Mouse (Mus musculus): ENCODE results near the gene Atp6v1fnb. TPM values are rescaled to one million over a fixed set of nuclear protein-coding genes. Genes with fewer than 3 reads are reported as not detected.

The Atp6v1fnb gene
- polyA plus RNA-seq, 1 experiment from 2014 or later = not detected

GRCm38 (mm10) chr6:29500810-29501209 is 29.6 kb downstream of the Atp6v1fnb start:
- peaks cover 15% of the 10 kb centered on the region for H3K4me1 ChIP-seq (replicated peaks)
- no peak overlapping the region for H3K4me3 ChIP-seq (replicated peaks)
- WGBS (ENCODE audit: insufficient replicate concordance) = 32% methylated on average over 6 of the region's 6 CpGs
- peaks cover 51% of the 10 kb centered on the region for H3K27me3 ChIP-seq
- H3K27ac ChIP-seq = no peak overlapping the region
- H3K36me3 ChIP-seq = no peaks in the 10 kb centered on the region
- H3K4me2 ChIP-seq = no peak overlapping the region
- H3K9me3 ChIP-seq (replicated peaks) = no peaks in the 10 kb centered on the region
- no peak overlapping the region for H3K9ac ChIP-seq
- DNase-seq = peak; percentile 31
- ATAC-seq (ENCODE audit: low read depth) = peak; percentile 42

DNA sequence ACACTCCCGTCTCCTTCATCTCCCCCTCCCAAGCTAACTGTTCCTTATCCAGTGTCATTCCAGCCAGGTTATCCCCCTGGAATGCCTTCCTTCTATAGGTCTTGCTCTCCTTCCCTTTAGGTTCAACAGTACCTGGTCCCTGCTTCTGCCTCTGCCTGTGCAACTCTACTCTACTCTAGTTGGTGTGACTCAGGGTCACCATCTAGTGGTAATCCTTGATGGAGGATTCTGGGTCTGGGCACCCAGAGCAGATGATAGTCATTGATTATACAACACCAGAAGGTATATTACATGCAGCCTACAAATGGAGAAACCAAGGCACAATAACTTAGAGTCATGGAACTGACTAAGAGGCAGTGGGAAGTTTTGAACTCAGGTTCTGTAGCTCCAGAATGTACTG is 30.4 kb downstream of the Atp6v1fnb start:
- H3K9ac ChIP-seq = no peak overlapping the region
- H3K27ac ChIP-seq = no peak overlapping the region
- peaks cover 22% of the 10 kb centered on the region for H3K4me1 ChIP-seq (replicated peaks)
- H3K4me3 ChIP-seq (replicated peaks) = no peak overlapping the region
- H3K4me2 ChIP-seq = no peak overlapping the region
- no peaks in the 10 kb centered on the region for H3K36me3 ChIP-seq
- H3K27me3 ChIP-seq = peaks cover 51% of the 10 kb centered on the region
- DNase-seq (no peak), ATAC-seq (ENCODE audit: low read depth) (no peak)
- no peaks in the 10 kb centered on the region for H3K9me3 ChIP-seq (replicated peaks)
- 71% methylated on average over 1 of the region's 1 CpGs for WGBS (ENCODE audit: insufficient replicate concordance)

- Histone ChIP-seq H3K9me3 (replicated peaks) (no peaks in the 10 kb centered on the region), H3K36me3 (no peaks in the 10 kb centered on the region), H3K27me3 (peaks cover 59% of the 10 kb centered on the region), H3K9ac (no peak overlapping the region), H3K4me2 (no peak overlapping the region), H3K4me1 (replicated peaks) (peaks cover 33% of the 10 kb centered on the region), H3K4me3 (replicated peaks) (no peak overlapping the region), H3K27ac (no peak overlapping the region)
- no peak for ATAC-seq (ENCODE audit: low read depth)
- no peak for DNase-seq
- WGBS (ENCODE audit: insufficient replicate concordance) = 72% methylated on average over 5 of the region's 5 CpGs
Measured at GRCm38 (mm10) chr6:29505493-29505892, 34.3 kb downstream of the Atp6v1fnb start.

- Histone ChIP-seq H3K36me3 (no peaks in the 10 kb centered on the region), H3K27me3 (peaks cover 59% of the 10 kb centered on the region), H3K9ac (no peak overlapping the region), H3K4me1 (replicated peaks) (peaks cover 22% of the 10 kb centered on the region), H3K27ac (no peak overlapping the region), H3K4me2 (peak overlapping the region; percentile 65), H3K9me3 (replicated peaks) (no peaks in the 10 kb centered on the region), H3K4me3 (replicated peaks) (peak overlapping the region; percentile 52)
- DNase-seq (no peak), ATAC-seq (ENCODE audit: low read depth) (no peak)
- 27% methylated on average over 8 of the region's 8 CpGs for WGBS (ENCODE audit: insufficient replicate concordance)
Measured at GRCm38 (mm10) chr6:29506834-29507233, 35.6 kb downstream of the Atp6v1fnb start.

GRCm38 (mm10) chr6:29507447-29508309 is 36.4 kb downstream of the Atp6v1fnb start, which contains the start of gene Kcp:
Kcp (minus strand) TSS chr6:29507952.
- Histone ChIP-seq H3K4me1 (replicated peaks) (peaks cover 24% of the 10 kb centered on the region), H3K4me2 (peak within 1 kb of the TSS; percentile 65), H3K36me3 (no peaks in the 10 kb centered on the region), H3K9ac (peak within 1 kb of the TSS; percentile 41; the same call in 1 of the 2 replicates), H3K4me3 (replicated peaks) (peak within 1 kb of the TSS; percentile 52), H3K27ac (no peak within 1 kb of the TSS), H3K27me3 (peaks cover 59% of the 10 kb centered on the region), H3K9me3 (replicated peaks) (no peaks in the 10 kb centered on the region)
- WGBS (ENCODE audit: insufficient replicate concordance) = 1% methylated on average over 46 of the region's 47 CpGs
- peak; percentile 39; the same call in 1 of the 2 replicates for ATAC-seq (ENCODE audit: low read depth)
- no peak for DNase-seq

DNA sequence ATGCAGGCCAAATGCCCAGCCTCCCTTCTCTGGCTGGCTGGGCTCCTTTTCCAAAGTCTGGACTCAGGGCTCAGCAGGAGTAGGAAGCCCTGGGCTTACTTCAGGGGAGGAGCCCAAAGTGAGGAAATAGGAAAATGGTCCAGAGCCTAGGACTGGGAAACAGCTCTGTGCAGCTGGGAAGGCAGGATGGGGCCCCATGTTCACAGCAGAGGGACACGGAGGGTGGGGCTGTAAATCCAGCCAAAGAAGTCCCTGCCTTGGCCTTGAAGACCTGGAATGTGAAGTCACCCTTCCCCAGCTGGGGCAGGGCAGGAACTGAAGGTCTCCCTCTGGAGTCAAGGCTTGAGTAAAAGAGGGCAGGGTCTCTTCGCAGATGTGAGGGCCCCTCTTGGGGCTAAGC is 37.8 kb downstream of the Atp6v1fnb start:
- ATAC-seq (ENCODE audit: low read depth) (no peak), DNase-seq (no peak)
- Histone ChIP-seq H3K27ac (no peak overlapping the region), H3K27me3 (peaks cover 54% of the 10 kb centered on the region), H3K4me2 (no peak overlapping the region), H3K9ac (no peak overlapping the region), H3K9me3 (replicated peaks) (no peaks in the 10 kb centered on the region), H3K4me3 (replicated peaks) (no peak overlapping the region), H3K36me3 (no peaks in the 10 kb centered on the region), H3K4me1 (replicated peaks) (peaks cover 33% of the 10 kb centered on the region)
- WGBS (ENCODE audit: insufficient replicate concordance) = 37% methylated on average over 2 of the region's 2 CpGs

- peak; percentile 65 for ATAC-seq (ENCODE audit: low read depth)
- H3K9ac ChIP-seq = 0 out of 2 replicates have a peak overlapping the region, but pooled peaks have one; percentile 4
Measured at GRCm38 (mm10) chr6:29513284-29513683, 42.0 kb downstream of the Atp6v1fnb start.

DNA sequence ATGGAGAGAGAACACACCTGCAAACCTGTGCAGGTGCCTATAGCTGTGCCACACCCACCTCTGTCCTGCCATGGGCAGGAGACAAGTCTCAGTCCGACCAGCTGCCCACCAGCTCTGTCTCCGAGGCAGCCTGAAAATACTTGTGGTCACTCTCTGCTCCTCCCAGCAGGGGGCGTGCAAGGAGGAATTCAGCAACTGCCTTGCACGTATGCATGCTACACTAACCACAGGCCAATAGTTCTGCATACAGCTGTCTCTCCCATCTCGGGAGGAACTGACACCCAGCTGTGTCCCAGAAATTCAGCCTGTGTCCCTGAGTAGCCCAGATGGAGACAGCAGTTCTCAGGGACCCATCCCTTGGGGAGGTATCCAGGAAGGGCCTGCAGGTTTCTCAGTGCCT is 45.9 kb downstream of the Atp6v1fnb start:
- H3K36me3 ChIP-seq = no peaks in the 10 kb centered on the region
- no peak overlapping the region for H3K27ac ChIP-seq
- H3K9me3 ChIP-seq (replicated peaks) = no peaks in the 10 kb centered on the region
- H3K9ac ChIP-seq = no peak overlapping the region
- DNase-seq (peak; percentile 56), ATAC-seq (ENCODE audit: low read depth) (peak; percentile 22; the same call in 1 of the 2 replicates)
- H3K4me1 ChIP-seq (replicated peaks) = peaks cover 11% of the 10 kb centered on the region; the same call in 1 of the 2 replicates
- no peak overlapping the region for H3K4me2 ChIP-seq
- H3K27me3 ChIP-seq = no peaks in the 10 kb centered on the region; the same call in 1 of the 2 replicates
- no peak overlapping the region for H3K4me3 ChIP-seq (replicated peaks)
- WGBS (ENCODE audit: insufficient replicate concordance) = 6% methylated on average over 5 of the region's 5 CpGs

More at GRCm38 (mm10) chr6:29513284-29513683, 42.0 kb downstream of the Atp6v1fnb start:
- peaks cover 16% of the 10 kb centered on the region for H3K27me3 ChIP-seq
- no peak for DNase-seq
- H3K4me2 ChIP-seq = peak overlapping the region; percentile 47
- H3K36me3 ChIP-seq = no peaks in the 10 kb centered on the region
- H3K27ac ChIP-seq = no peak overlapping the region
- 2% methylated on average over 11 of the region's 11 CpGs for WGBS (ENCODE audit: insufficient replicate concordance)
- no peaks in the 10 kb centered on the region for H3K9me3 ChIP-seq (replicated peaks)
- peaks cover 11% of the 10 kb centered on the region; the same call in 1 of the 2 replicates for H3K4me1 ChIP-seq (replicated peaks)
- H3K4me3 ChIP-seq (replicated peaks) = peak overlapping the region; percentile 28; the same call in 1 of the 2 replicates

DNA sequence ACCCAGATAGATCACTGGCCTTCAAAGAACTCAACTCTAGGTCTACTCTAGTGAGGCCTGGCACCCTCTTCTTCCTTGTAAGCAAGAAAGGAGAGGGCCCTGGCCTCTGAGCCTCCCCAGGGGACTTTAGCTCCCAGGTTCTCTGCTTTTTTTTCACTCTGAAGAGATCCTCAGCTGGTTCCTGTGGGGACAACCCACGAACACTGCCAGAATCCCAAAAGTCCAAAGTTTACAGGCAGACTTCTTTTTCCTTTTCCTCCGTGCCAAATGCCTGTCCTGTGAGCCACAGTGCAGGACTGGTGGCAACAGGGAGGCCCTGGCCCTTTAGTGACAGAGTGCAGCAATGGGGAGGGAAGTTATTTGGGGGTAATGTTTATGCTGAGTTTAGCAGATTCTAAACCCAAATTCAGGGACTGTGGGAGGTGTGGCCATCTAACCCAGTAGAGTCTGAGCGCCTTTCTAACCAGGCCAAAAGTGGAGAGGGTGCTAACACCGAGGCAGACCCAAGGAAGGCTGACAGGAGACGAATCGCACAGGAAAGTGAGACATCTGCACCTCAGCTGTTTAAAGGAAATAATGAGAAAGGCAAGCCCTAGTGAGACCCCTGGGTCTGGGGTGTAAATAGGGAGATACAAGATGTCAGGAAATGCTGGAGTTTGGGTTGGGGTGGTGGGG is 51.5 kb downstream of the Atp6v1fnb start:
- Histone ChIP-seq H3K4me3 (replicated peaks) (no peak overlapping the region), H3K4me2 (no peak overlapping the region), H3K27ac (no peak overlapping the region), H3K36me3 (no peaks in the 10 kb centered on the region), H3K27me3 (peaks cover 44% of the 10 kb centered on the region), H3K9me3 (replicated peaks) (no peaks in the 10 kb centered on the region), H3K4me1 (replicated peaks) (peaks cover 16% of the 10 kb centered on the region), H3K9ac (no peak overlapping the region)
- ATAC-seq (ENCODE audit: low read depth) = no peak
- WGBS (ENCODE audit: insufficient replicate concordance) = 49% methylated on average over 6 of the region's 6 CpGs
- DNase-seq = no peak

Measured in liver, embryonic 13.5 days (tissue).